Comparison of ENCODE assay signal across 8 mouse cellular contexts in the genomic region with DNA sequence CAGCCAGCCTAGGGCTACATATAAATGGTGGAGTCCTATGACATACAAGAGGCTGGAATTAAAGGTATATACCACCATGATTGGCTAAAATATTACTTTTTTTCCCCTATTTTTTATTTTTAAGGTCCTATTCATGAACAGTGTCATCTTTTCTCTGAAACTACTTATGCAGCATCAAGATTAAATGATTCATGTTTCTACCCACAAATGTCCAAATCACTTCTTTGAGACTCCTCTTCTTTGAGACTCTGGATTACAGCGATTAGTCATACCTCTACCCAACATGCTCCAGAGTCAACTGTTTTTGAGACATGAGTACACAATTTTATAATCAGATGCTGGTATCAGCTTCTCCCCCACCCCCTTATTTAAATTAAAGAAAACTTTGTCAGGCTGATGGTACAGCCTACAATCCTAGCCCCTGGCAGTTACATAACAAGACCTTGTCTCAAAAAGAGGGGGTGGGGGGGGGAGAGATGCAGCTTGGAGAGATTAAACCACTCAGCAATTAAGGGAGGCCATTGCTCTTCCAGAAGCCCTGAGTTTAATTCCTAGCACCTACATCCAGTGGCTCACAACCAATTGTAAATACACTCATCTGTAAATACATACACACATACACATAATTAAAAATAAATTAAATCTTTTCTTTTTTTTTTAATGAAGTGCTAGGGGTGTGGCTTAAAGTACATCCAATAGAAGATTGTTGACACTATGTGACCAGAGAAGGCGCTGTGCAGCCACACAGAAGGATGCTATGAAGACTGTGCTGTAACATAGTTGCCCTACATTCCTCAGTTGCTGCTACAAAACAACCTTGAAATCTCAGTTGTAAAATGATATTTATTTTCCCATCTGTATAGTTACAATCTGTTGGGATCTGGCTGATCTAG. TPM values are rescaled to one million over a fixed set of nuclear protein-coding genes. Genes with fewer than 3 reads are reported as not detected.
A peak's percentile ranks its signal among the peaks of the same experiment; 100 is the strongest.
DNase-seq lines count a peak whose midpoint lies in the region; ATAC-seq and TF ChIP-seq lines count a peak whose summit lies in the region.

No protein-coding gene starts in this region.

- TF ChIP-seq CTCF in cerebellum, adult 2 months (IDR thresholded peaks at IDR 0.05; ENCODE audit: borderline replicate concordance, insufficient read depth, low read depth, low read length), result peak; percentile 17; the same call in 1 of the 2 replicates
- 0 out of 2 replicates have a peak, but pooled peaks have one; percentile 1 for TF ChIP-seq CTCF in spleen, adult 2 months (IDR thresholded peaks at IDR 0.05; ENCODE audit: extremely low read depth, insufficient read depth, insufficient read length, insufficient replicate concordance)
- TF ChIP-seq CTCF in lung, adult 2 months (IDR thresholded peaks at IDR 0.05; ENCODE audit: insufficient read depth, low read length), result 0 out of 2 replicates have a peak, but pooled peaks have one; percentile 15

- H3K27me3 ChIP-seq in cerebellum, adult 2 months (ENCODE audit: control insufficient read depth, insufficient read depth, low read length), result no peaks in the 10 kb centered on the region
- H3K27me3 ChIP-seq in spleen, adult 2 months (ENCODE audit: control insufficient read depth, insufficient read depth, low read length), result no peaks in the 10 kb centered on the region

- TF ChIP-seq POLR2A in cerebellum, adult 2 months (IDR thresholded peaks at IDR 0.05; ENCODE audit: borderline replicate concordance, insufficient read depth, low read length), result no peak
- no peak for TF ChIP-seq POLR2A in spleen, adult 2 months (IDR thresholded peaks at IDR 0.05; ENCODE audit: low read depth, low read length)
- TF ChIP-seq POLR2A in lung, adult 2 months (IDR thresholded peaks at IDR 0.05; ENCODE audit: borderline replicate concordance, extremely low read depth, low read depth, low read length), result no peak

- DNase-seq in cerebellum, adult 2 months, result peak in 1 of 2 experiments; percentile 37
- DNase-seq in cerebellum, adult 8-10 months, result no peak
- DNase-seq in spleen, adult 2 months (ENCODE audit: low read depth in 1 of 2, low spot score in 2 of 2), result peak; percentile 44 to 49
- no peak for DNase-seq in spleen, adult 12 weeks (ENCODE audit: low spot score)
- no peak for DNase-seq in lung, adult 2 months
- DNase-seq in retina, postnatal 1 day, result peak; percentile 86
- no peak for DNase-seq in adrenal gland, adult 2 months

- no peak overlapping the region for H3K27ac ChIP-seq in cerebellum, adult 2 months (ENCODE audit: insufficient read depth, low read length)
- H3K27ac ChIP-seq in spleen, adult 2 months (ENCODE audit: insufficient read depth, low read length), result no peak overlapping the region

- no peaks in the 10 kb centered on the region for H3K4me1 ChIP-seq in cerebellum, adult 2 months (ENCODE audit: control insufficient read depth, insufficient read depth, low read length)
- H3K4me1 ChIP-seq in spleen, adult 2 months (ENCODE audit: control insufficient read depth, insufficient read depth, insufficient read length), result no peaks in the 10 kb centered on the region; the same call in 1 of the 2 replicates
- no peaks in the 10 kb centered on the region for H3K4me1 ChIP-seq in lung, adult 2 months (ENCODE audit: control insufficient read depth, insufficient read depth, low read length)

- WGBS in cerebellum, adult 2 months, result 25% methylated on average over 2 of the region's 2 CpGs
- WGBS in spleen, adult 2 months, result 18% methylated on average over 2 of the region's 2 CpGs
- 16% methylated on average over 2 of the region's 2 CpGs for WGBS in lung, adult 2 months

- ATAC-seq in granulocyte monocyte progenitor cell, adult 5-6 weeks (replicated peaks; ENCODE audit: poor library complexity, severe bottlenecking), result peak; percentile 58

- H3K4me3 ChIP-seq in cerebellum, adult 2 months (replicated peaks; ENCODE audit: insufficient read depth, low read depth, low read length), result no peak overlapping the region
- H3K4me3 ChIP-seq in spleen, adult 2 months (ENCODE audit: extremely low read depth, insufficient read depth, insufficient read length), result no peak overlapping the region
- H3K4me3 ChIP-seq in lung, adult 2 months (replicated peaks; ENCODE audit: extremely low read depth, low read depth, low read length), result no peak overlapping the region

- no peaks in the 10 kb centered on the region for H3K36me3 ChIP-seq in spleen, adult 2 months (ENCODE audit: control insufficient read depth, insufficient read depth, low read length)

RNA-seq across cellular contexts. Expression of a gene that starts 14.3 kb away (rescaled TPM):
- 0.03 TPM in 1 of 2 replicates, not detected in the other for polyA plus RNA-seq in cerebellum, adult 2 months (2012; rRNA removed)
- 2.2 and 6.3 TPM in 2 replicates for polyA plus RNA-seq in spleen, adult 2 months (2012; rRNA removed)
- total RNA-seq in granulocyte monocyte progenitor cell, adult 5-6 weeks (2014; fragmentation: Nextera tagmentation), result not detected in 2 replicates
- total RNA-seq in granulocyte monocyte progenitor cell, adult 5-6 weeks (2017), result not detected in 2 replicates
- 0.02 and 0.17 TPM in 2 replicates for polyA plus RNA-seq in lung, adult 2 months (2012; rRNA removed)
- total RNA-seq in adrenal gland, adult 2 months (2021), result not detected
- polyA plus RNA-seq in adrenal gland, adult 2 months (2012; rRNA removed), result not detected in 2 replicates

RNA-seq across cellular contexts. Expression of a gene that starts 26.6 kb away (rescaled TPM):
- 116 and 117 TPM in 2 replicates for polyA plus RNA-seq in cerebellum, adult 2 months (2012; rRNA removed)
- polyA plus RNA-seq in spleen, adult 2 months (2012; rRNA removed), result 25.6 and 26.1 TPM in 2 replicates
- total RNA-seq in granulocyte monocyte progenitor cell, adult 5-6 weeks (2014; fragmentation: Nextera tagmentation), result 60.0 and 68.0 TPM in 2 replicates
- 46.0 and 60.0 TPM in 2 replicates for total RNA-seq in granulocyte monocyte progenitor cell, adult 5-6 weeks (2017)
- 31.4 and 43.9 TPM in 2 replicates for polyA plus RNA-seq in lung, adult 2 months (2012; rRNA removed)
- total RNA-seq in adrenal gland, adult 2 months (2021), result 100 to 1,000 TPM; 101 to 104 TPM
- polyA plus RNA-seq in adrenal gland, adult 2 months (2012; rRNA removed), result 17.7 and 24.0 TPM in 2 replicates

RNA-seq across cellular contexts. Expression of a gene that starts 30.2 kb away (rescaled TPM):
- polyA plus RNA-seq in cerebellum, adult 2 months (2012; rRNA removed), result 8.6 and 9.8 TPM in 2 replicates
- polyA plus RNA-seq in spleen, adult 2 months (2012; rRNA removed), result 4.8 and 5.5 TPM in 2 replicates
- total RNA-seq in granulocyte monocyte progenitor cell, adult 5-6 weeks (2014; fragmentation: Nextera tagmentation), result 5.8 and 9.0 TPM in 2 replicates
- 6.3 and 6.6 TPM in 2 replicates for total RNA-seq in granulocyte monocyte progenitor cell, adult 5-6 weeks (2017)
- polyA plus RNA-seq in lung, adult 2 months (2012; rRNA removed), result 6.5 and 6.7 TPM in 2 replicates
- 10 to 100 TPM; 18.4 to 21.4 TPM for total RNA-seq in adrenal gland, adult 2 months (2021)
- 12.3 and 12.5 TPM in 2 replicates for polyA plus RNA-seq in adrenal gland, adult 2 months (2012; rRNA removed)

Comparison
In these comparisons a context has a peak if more than half of its experiments do, and no peak if none do; other contexts are left out.
1. DNase-seq: peak in spleen, adult 2 months (2 of 2) and retina, postnatal 1 day (single experiment); none in cerebellum, adult 8-10 months (single experiment), spleen, adult 12 weeks (single experiment), lung, adult 2 months (single experiment) and adrenal gland, adult 2 months (single experiment).
2. Peak in every context shown above with its lines, with median percentiles within 50 percentile points of each other: CTCF ChIP-seq.